In the genomic region with DNA sequence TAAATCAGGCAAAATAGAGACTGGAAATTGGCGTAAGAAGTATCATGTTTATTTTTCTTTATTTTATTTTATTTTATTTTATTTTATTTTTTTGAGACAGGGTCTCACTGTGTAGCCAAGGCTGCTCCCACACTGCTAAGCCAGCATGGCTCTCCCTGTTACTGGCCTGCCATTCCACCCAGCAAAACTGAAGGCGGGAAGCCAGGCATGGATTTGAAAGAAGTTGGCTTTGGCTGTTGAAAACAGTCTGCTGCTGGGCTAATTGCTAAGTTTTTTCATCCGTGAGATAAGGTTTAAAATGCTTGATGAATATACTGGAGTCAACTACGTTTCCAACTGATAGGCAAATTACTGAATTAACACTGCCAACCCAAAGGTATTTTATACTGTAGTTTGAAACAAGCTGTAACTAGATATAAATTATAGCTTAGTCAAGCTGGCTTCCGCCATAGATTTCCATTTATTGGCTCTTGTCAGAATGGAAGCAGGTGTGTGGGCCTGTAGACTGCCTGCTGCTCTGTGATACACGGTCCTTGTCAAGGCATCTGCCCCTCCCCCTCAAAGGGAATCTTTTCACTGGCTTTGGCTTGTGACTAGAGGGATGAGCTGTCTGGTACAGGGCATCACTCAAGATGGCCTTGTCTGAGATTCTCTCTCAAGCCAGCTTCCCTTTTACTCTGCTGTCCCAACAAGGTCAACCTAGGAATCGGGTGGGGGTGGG, we compare ENCODE assay signal across 9 mouse cellular contexts. TPM values are rescaled to one million over a fixed set of nuclear protein-coding genes. Genes with fewer than 3 reads are reported as not detected.
DNase-seq lines count a peak whose midpoint lies in the region; ATAC-seq lines count a peak whose summit lies in the region.
"Had no signal": no experiment of that assay in that cellular context is flagged by ENCODE, and none has a peak within 500 bp of the region (broad histone marks: within the 10 kb centered on the region; RNA-seq: fewer than 3 reads in every experiment).

No protein-coding gene starts in this region.

- H3K4me2 ChIP-seq in heart, embryonic 14.5 days (ENCODE audit: low read length): peak overlapping the region; percentile 77
- peak overlapping the region; percentile 83 for H3K4me2 ChIP-seq in forebrain, embryonic 12.5 days
- H3K4me2 ChIP-seq in midbrain, embryonic 11.5 days: peak overlapping the region; percentile 74

- no peaks in the 10 kb centered on the region for H3K27me3 ChIP-seq in heart, embryonic 14.5 days (ENCODE audit: control insufficient read depth, insufficient read depth, low read length)
- H3K27me3 ChIP-seq in forebrain, embryonic 12.5 days: 0 out of 2 replicates have a peak, but pooled peaks cover 3% of the 10 kb centered on the region
- no peaks in the 10 kb centered on the region for H3K27me3 ChIP-seq in midbrain, embryonic 11.5 days (ENCODE audit: control insufficient read depth, insufficient read depth, low read length)

- ATAC-seq in heart, embryonic 14.5 days (ENCODE audit: insufficient number of reproducible peaks, insufficient read depth, low FRiP score, low read depth): no peak
- peak; percentile 36 for ATAC-seq in forebrain, embryonic 12.5 days (ENCODE audit: low FRiP score)
- ATAC-seq in midbrain, embryonic 11.5 days (ENCODE audit: low FRiP score): no peak

- no peaks in the 10 kb centered on the region for H3K9me3 ChIP-seq in heart, embryonic 14.5 days (ENCODE audit: control insufficient read depth, low read length)
- H3K9me3 ChIP-seq in forebrain, embryonic 12.5 days: no peaks in the 10 kb centered on the region
- no peaks in the 10 kb centered on the region for H3K9me3 ChIP-seq in midbrain, embryonic 11.5 days (ENCODE audit: control insufficient read depth, low read length)
- H3K9me3 ChIP-seq: G1E had no signal

- H3K9ac ChIP-seq in heart, embryonic 14.5 days (ENCODE audit: low read length): peak overlapping the region; percentile 90
- peak overlapping the region; percentile 89; the same call in 1 of the 2 replicates for H3K9ac ChIP-seq in forebrain, embryonic 12.5 days
- peak overlapping the region; percentile 93 for H3K9ac ChIP-seq in midbrain, embryonic 11.5 days (ENCODE audit: low read length)

- H3K4me3 ChIP-seq in heart, embryonic 14.5 days (ENCODE audit: control insufficient read depth in 1 of 2, insufficient read depth in 1 of 2, low read depth in 1 of 2, low read length in 2 of 2): peak overlapping the region; percentile 29 to 86
- H3K4me3 ChIP-seq in forebrain, embryonic 12.5 days (replicated peaks): peak overlapping the region; percentile 87
- H3K4me3 ChIP-seq in midbrain, embryonic 11.5 days (ENCODE audit: low read depth, low read length): peak overlapping the region; percentile 79

- H3K4me1 ChIP-seq in heart, embryonic 14.5 days (ENCODE audit: control insufficient read depth in 2 of 2, insufficient read depth in 2 of 2, low read length in 2 of 2): peaks cover 25 to 65% of the 10 kb centered on the region in 2 experiments
- H3K4me1 ChIP-seq in forebrain, embryonic 12.5 days: peaks cover 79% of the 10 kb centered on the region
- H3K4me1 ChIP-seq in midbrain, embryonic 11.5 days (ENCODE audit: control insufficient read depth, insufficient read depth, low read length): peaks cover 53% of the 10 kb centered on the region

- no peak for DNase-seq in heart, postnatal 4 days
- peak; percentile 78 to 90 for DNase-seq in adrenal gland, adult (ENCODE audit: inconsistent age in 2 of 2, low spot score in 1 of 2)
- no peak for DNase-seq in midbrain, embryonic 11.5 days (ENCODE audit: low spot score, missing footprints)
- no peak for DNase-seq in layer of hippocampus, postnatal 25 days (ENCODE audit: extremely low spot score in 1 of 2, low spot score in 1 of 2)
- DNase-seq in right cerebral cortex, adult 2 months (ENCODE audit: low spot score in 2 of 2): no peak
- DNase-seq in gastrocnemius, postnatal 25 days: no peak

- H3K36me3 ChIP-seq in heart, embryonic 14.5 days (ENCODE audit: control insufficient read depth, insufficient read depth, low read length): peaks cover 4% of the 10 kb centered on the region; the same call in 1 of the 2 replicates
- no peaks in the 10 kb centered on the region for H3K36me3 ChIP-seq in forebrain, embryonic 12.5 days (replicated peaks)
- H3K36me3 ChIP-seq in midbrain, embryonic 11.5 days (ENCODE audit: control insufficient read depth, insufficient read depth, low read length): no peaks in the 10 kb centered on the region

- peak overlapping the region in 1 of 2 experiments; percentile 92; a peak in 3 of 4 replicates for H3K27ac ChIP-seq in heart, embryonic 14.5 days (replicated peaks in 1 of 2; ENCODE audit: control insufficient read depth in 1 of 2, insufficient read depth in 1 of 2, low read depth in 2 of 2, low read length in 2 of 2)
- H3K27ac ChIP-seq in forebrain, embryonic 12.5 days: peak overlapping the region; percentile 90
- peak overlapping the region; percentile 37 for H3K27ac ChIP-seq in midbrain, embryonic 11.5 days (ENCODE audit: low read depth, low read length)

- WGBS in heart, embryonic 14.5 days: 48% methylated on average over 7 of the region's 7 CpGs
- WGBS in forebrain, embryonic 12.5 days: 28% methylated on average over 7 of the region's 7 CpGs
- 43% methylated on average over 7 of the region's 7 CpGs for WGBS in midbrain, embryonic 11.5 days

RNA-seq across cellular contexts. Expression of gene Cemip2, which starts 3.1 kb away (rescaled TPM):
- polyA plus RNA-seq in heart, embryonic 14.5 days (2014; fragmentation: Nextera tagmentation; extraction: Ambion mirVana): 57.1 and 57.5 TPM in 2 replicates
- 10 to 100 TPM; 47.6 to 53.6 TPM for total RNA-seq in heart, postnatal 4 days (2021)
- polyA plus RNA-seq in forebrain, embryonic 12.5 days (2016; fragmentation: Nextera tagmentation; extraction: Ambion mirVana): 88.7 and 89.2 TPM in 2 replicates
- polyA plus RNA-seq in midbrain, embryonic 11.5 days (2014; fragmentation: Nextera tagmentation; extraction: Ambion mirVana): 83.7 and 86.7 TPM in 2 replicates
- 10 to 100 TPM; 12.6 to 15.3 TPM for total RNA-seq in layer of hippocampus, postnatal 25 days (2021)
- 1 to 10 TPM; 5.8 to 7.4 TPM for total RNA-seq in gastrocnemius, postnatal 25 days (2021)

Comparison
In these comparisons a context has a peak if more than half of its experiments do, and no peak if none do; other contexts are left out.
1. DNase-seq: peak in adrenal gland, adult (2 of 2); none in heart, postnatal 4 days (single experiment), midbrain, embryonic 11.5 days (single experiment), layer of hippocampus, postnatal 25 days (0 of 2), right cerebral cortex, adult 2 months (0 of 2) and gastrocnemius, postnatal 25 days (single experiment).
2. Peak in every context shown above with its lines, with median percentiles within 50 percentile points of each other: H3K4me2 ChIP-seq, H3K4me3 ChIP-seq and H3K9ac ChIP-seq.